Mouse (Mus musculus) heart, embryonic 14.5 days (tissue): ENCODE measurements around the gene Clspn. TPM values are rescaled to one million over a fixed set of nuclear protein-coding genes. Genes with fewer than 3 reads are reported as not detected.

Source experiments
- ATAC-seq: fragments of 200-750 bp; cut with Nextera tagmentation; 2 replicates; pipeline ENCODE4 v1.8.0; 2017; ENCODE audit warnings: low read depth, moderate TSS enrichment; ENCODE audit not compliant: insufficient number of reproducible peaks, insufficient read depth, low FRiP score
- H3K27ac ChIP-seq, 2 experiments: fragments of 200-500 bp in 1 of 2; fragments of 300-500 bp in 1 of 2; sonication (generic) in 1 of 2; replicated peaks in 1 of 2; 2 replicates each; pipeline ENCODE4 v1.5.1; 2012 to 2014; ENCODE audit warnings: low read depth in 2 of 2, low read length in 2 of 2, control low read depth in 1 of 2, mild to moderate bottlenecking in 1 of 2, mixed read lengths in 1 of 2; ENCODE audit not compliant: control insufficient read depth in 1 of 2, insufficient read depth in 1 of 2
- H3K27me3 ChIP-seq: fragments of 300-500 bp; sonication (generic); 2 replicates; pipeline ENCODE4 v1.6.1; 2014; ENCODE audit warnings: mild to moderate bottlenecking, low read length, control low read depth; ENCODE audit not compliant: control insufficient read depth, insufficient read depth
- H3K36me3 ChIP-seq: fragments of 300-500 bp; sonication (generic); 2 replicates; pipeline ENCODE4 v1.6.1; 2014; ENCODE audit warnings: mild to moderate bottlenecking, control low read depth, low read length, mixed read lengths; ENCODE audit not compliant: control insufficient read depth, insufficient read depth
- H3K4me1 ChIP-seq, 2 experiments: fragments of 200-500 bp in 1 of 2; fragments of 300-500 bp in 1 of 2; sonication (generic) in 1 of 2; 2 replicates each; pipeline ENCODE4 v1.6.1; 2012 to 2014; ENCODE audit warnings: low read length in 2 of 2, control low read depth in 1 of 2, mixed read lengths in 1 of 2; ENCODE audit not compliant: control insufficient read depth in 2 of 2, insufficient read depth in 2 of 2
- H3K4me2 ChIP-seq: fragments of 300-500 bp; sonication (generic); 2 replicates; pipeline ENCODE4 v1.6.1; 2014; ENCODE audit warnings: mild to moderate bottlenecking, low read length
- H3K4me3 ChIP-seq, 2 experiments: fragments of 200-500 bp in 1 of 2; fragments of 300-500 bp in 1 of 2; sonication (generic) in 1 of 2; 2 replicates each; pipeline ENCODE4 v1.5.1; 2012 to 2014; ENCODE audit warnings: low read length in 2 of 2, mild to moderate bottlenecking in 2 of 2, control low read depth in 1 of 2, low read depth in 1 of 2, moderate library complexity in 1 of 2; ENCODE audit not compliant: control insufficient read depth in 1 of 2, insufficient read depth in 1 of 2
- H3K9ac ChIP-seq: fragments of 300-500 bp; sonication (generic); 2 replicates; pipeline ENCODE4 v1.6.1; 2014; ENCODE audit warnings: mild to moderate bottlenecking, low read length
- H3K9me3 ChIP-seq: fragments of 300-500 bp; sonication (generic); 2 replicates; pipeline ENCODE4 v1.6.1; 2016; ENCODE audit warnings: low read length, control low read depth; ENCODE audit not compliant: control insufficient read depth
- WGBS: fragments of 180-500 bp; shearing (Covaris S2); extraction: QIAGEN DNeasy Blood & Tissue Kit; methylation state at CpG from one replicate; pipeline ENCODE4 v1.1.7; 2014; 5-methylcytosine and 5-hydroxymethylcytosine counted together
- microRNA-seq: library from miRNA; unstranded; fragments of <30 nt; microRNA quantifications from one replicate; pipeline ENCODE4, GENCODE M21; 2016
- polyA plus RNA-seq: library from polyadenylated mRNA; unstranded; fragments of >200 nt; fragmentation: Nextera tagmentation; extraction: Ambion mirVana; gene quantifications from 2 replicates; pipeline ENCODE4 v1.2.1, GENCODE M21; 2014

The Clspn gene
- polyA plus RNA-seq, 1 experiment from 2014 or later: 21.2 TPM

- peaks cover 18% of the 10 kb centered on the region for H3K27me3 ChIP-seq
- H3K9ac ChIP-seq: no peak overlapping the region
- H3K9me3 ChIP-seq: no peaks in the 10 kb centered on the region
- H3K4me3 ChIP-seq: no peak overlapping the region
- H3K4me2 ChIP-seq: no peak overlapping the region
- H3K36me3 ChIP-seq: no peaks in the 10 kb centered on the region
- 40% methylated on average over 7 of the region's 7 CpGs for WGBS
- H3K27ac ChIP-seq: no peak overlapping the region
- no peak for ATAC-seq
- no peaks in the 10 kb centered on the region; a peak in 1 of 4 replicates for H3K4me1 ChIP-seq
These were observed 82.6 kb downstream of the Clspn start for GRCm38 (mm10) chr4:126639339-126639738.

DNA sequence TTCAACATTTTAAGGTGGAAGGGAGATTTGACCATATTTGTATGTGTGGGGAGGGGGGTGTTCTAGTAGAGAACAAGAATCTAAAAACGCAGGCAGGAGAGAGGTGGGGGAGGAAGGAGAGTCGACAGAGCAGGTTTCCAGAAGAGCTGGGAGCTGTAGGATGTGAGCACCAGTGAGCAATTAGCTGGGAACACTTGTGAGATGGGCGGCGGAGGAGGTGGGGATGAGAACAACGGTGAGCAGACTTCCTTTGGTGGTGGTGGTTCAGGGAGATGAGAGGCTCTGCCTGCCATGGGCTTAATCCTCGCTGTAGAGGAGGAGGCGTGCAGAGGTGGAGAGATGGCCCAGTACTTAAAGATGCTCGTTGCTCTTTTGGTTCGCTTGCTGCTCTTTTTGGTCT, 85.2 kb downstream of the Clspn start:
- Histone ChIP-seq H3K9me3 (no peaks in the 10 kb centered on the region), H3K9ac (no peak overlapping the region), H3K36me3 (no peaks in the 10 kb centered on the region), H3K4me1 (no peaks in the 10 kb centered on the region), H3K4me3 (no peak overlapping the region), H3K4me2 (no peak overlapping the region), H3K27ac (no peak overlapping the region), H3K27me3 (peaks cover 13% of the 10 kb centered on the region; the same call in 1 of the 2 replicates)
- WGBS: 39% methylated on average over 9 of the region's 9 CpGs
- ATAC-seq: no peak

Small RNAs within 50 kb of the gene (microRNA-seq; reads per million reads assigned to microRNA genes)
- gene Mir7119: not detected

Other genes starting within 250 kb of the Clspn start
- 23.7 and 25.1 TPM in 2 replicates for gene Adprhl2, start 235.2 kb upstream of the Clspn start, polyA plus RNA-seq
- 0.89 and 0.96 TPM in 2 replicates for gene Tekt2, start 231.2 kb upstream of the Clspn start, polyA plus RNA-seq
- gene Ago3, start 127.4 kb upstream of the Clspn start, polyA plus RNA-seq: 11.1 and 12.0 TPM in 2 replicates
- gene Ago1, start 88.4 kb upstream of the Clspn start, polyA plus RNA-seq: 4.2 and 4.8 TPM in 2 replicates
- gene Ago4, start 23.5 kb upstream of the Clspn start, polyA plus RNA-seq: 1.6 TPM in 2 replicates
- 1.9 and 2.7 TPM in 2 replicates for gene 5730409E04Rik, start 52.9 kb downstream of the Clspn start, polyA plus RNA-seq
- gene Psmb2, start 120.7 kb downstream of the Clspn start, polyA plus RNA-seq: 430 and 438 TPM in 2 replicates
- 0.09 TPM in 1 of 2 replicates, not detected in the other for gene Tfap2e, start 179.3 kb downstream of the Clspn start, polyA plus RNA-seq
- gene Ncdn, start 196.5 kb downstream of the Clspn start, polyA plus RNA-seq: 19.0 and 20.2 TPM in 2 replicates
- 22.3 and 23.0 TPM in 2 replicates for gene AU040320, start 196.6 kb downstream of the Clspn start, polyA plus RNA-seq